Mouse (Mus musculus) right cerebral cortex, postnatal 4 days (tissue): ENCODE measurements around the gene Cbs.
A peak's percentile ranks its signal among the peaks of the same experiment; 100 is the strongest.
"Not testable (repeated sequence)": the region's sequence is repeated elsewhere in the genome, so short reads cannot be mapped to it uniquely, and the experiment has no call there.

Experiments used
- DNase-seq: peaks from one replicate; pipeline ENCODE4 v3.0.0-alpha.2; 2022

Gene Cbs

DNA sequence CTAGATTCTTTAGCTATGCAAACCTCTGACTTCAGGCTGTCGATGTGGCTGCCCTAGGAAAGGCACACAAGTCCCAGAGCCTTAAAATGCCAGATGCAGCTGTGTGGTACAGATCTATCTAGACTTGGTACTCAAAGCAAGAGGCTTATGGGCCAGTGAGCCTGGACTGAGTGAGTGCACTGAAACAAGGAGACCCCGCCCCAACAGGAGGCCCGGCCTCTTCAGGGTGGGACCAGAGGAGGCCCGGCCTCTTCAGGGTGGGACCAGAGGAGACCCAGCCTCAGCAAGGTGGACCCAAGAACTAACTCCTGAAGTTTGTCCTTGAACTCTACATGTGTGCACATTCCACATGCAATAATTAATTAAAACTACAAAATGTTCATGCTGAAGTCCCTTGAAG lies 5.9 kb upstream of the Cbs start:
- no peak for DNase-seq

DNA sequence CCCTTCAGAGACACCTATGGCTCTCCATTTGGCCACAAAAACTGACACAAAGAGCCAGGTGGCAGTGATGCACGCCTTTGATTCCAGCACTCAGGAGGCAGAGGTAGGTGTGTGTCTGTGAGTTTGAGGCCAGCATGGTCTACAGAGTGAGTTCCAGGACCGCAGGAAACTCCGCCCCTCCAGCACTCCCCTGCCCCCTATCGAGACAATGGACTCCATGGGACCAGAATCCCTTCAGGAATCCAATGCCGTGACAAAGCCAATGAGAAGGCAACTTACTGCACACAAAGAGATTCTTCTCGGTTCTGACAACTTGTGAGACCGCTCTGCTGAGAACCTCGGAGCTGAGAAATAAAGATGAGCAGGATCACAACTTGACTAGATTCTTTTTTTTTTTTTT lies 5.3 kb upstream of the Cbs start:
- DNase-seq = no peak

DNA sequence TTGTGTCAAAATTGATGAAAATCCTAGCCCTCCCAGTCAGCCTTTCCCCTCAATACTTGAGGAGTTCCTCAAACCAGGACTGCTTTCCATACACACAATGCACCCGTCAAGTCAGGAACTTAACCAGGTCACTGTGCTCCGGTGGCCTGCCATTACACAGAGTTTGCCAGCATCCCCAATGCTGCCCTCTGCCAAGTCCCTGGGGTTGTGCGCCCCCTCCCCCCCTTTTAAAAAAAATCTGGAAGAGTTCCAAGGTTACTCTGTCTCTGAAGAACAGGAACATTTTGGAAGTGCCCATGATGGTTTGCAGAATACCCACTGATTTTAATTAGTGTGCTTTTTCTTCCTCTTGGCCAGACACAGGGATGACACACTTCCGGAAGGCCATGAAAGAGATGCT lies 2.6 kb upstream of the Cbs start:
- no peak for DNase-seq

DNA sequence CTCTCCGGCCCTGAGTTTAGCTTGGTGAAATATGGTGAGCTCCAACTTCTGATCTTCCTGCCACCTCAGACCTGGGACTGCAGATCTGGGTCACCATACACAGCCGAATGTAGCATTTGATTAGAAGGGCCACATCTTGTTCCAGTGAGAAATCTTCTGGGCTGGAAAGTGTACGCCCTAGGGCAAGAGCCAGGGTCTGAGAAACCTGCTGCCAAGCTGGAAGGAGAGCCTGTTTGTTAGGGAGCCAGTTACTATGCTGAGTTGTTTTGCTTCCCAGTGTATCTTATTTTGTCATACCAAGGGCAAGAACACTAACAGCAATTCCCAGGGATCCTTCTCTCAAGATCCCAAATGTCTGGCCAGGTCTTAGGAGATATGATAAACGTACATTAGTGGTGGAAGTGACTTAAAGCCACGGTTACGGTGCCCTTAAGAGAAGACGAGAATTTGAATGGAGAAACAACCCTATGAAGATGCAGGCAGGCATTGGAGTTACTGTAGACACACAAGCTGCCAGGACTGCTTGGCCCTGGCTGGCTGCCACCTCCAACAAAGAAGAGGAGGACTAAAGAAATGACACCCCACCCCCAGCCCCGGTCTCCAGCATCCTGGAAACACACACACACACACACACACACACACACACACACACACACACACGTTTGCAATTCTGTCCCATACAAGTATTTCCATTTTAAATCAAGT lies 980 bp upstream of the Cbs start:
- peak; percentile 78 for DNase-seq

DNA sequence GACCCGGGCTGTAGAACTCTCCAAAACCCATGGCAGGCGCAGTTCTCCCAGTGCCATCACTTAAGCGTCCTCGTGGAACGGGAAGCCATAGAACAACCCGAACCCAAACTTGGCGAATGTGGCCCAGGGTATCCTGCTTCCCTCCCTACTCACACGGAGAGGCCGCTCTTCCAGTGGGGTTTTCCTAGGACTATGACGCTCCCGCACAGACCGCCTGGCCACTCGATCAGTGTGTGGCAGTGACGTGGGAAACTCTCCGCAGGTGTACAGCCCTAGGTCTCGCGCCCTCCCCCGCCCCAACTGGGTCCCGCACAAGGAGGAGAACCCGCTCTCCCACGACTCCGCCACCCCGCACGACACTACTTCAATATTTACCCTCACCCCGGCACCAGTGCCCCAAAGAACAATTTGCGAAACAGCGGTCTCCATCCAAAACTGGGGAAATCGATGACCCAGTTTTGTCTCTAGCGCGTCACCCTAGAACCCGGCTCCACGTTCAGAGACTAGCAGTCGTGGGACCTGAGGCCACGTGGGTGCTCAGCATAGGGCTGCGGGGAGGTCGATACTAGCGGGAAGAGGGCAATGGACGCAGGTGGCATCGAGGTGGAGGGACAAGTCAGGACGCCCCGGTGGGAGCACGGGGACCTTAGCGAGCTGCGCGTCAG lies 629 bp downstream of the Cbs start:
- DNase-seq = no peak

DNA sequence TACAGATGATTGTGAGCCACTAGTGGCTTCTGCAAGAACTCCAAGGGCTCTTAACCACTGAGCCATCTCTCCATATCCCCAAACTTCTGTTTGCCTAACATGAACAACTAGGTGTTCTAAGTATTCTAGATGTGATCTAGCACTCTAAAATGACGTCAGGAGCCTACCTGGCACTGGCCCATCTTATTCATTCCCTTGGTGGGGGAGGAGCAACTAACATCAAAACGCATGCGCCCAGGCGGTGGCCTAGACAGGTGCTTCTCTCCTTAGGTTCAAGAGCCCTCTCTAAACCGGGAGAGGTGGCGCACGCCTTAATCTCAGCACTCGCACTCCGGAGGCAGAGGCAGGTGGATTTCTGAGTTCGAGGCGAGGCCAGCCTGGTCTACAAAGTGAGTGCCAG lies 1.3 kb downstream of the Cbs start:
- DNase-seq = no peak

DNA sequence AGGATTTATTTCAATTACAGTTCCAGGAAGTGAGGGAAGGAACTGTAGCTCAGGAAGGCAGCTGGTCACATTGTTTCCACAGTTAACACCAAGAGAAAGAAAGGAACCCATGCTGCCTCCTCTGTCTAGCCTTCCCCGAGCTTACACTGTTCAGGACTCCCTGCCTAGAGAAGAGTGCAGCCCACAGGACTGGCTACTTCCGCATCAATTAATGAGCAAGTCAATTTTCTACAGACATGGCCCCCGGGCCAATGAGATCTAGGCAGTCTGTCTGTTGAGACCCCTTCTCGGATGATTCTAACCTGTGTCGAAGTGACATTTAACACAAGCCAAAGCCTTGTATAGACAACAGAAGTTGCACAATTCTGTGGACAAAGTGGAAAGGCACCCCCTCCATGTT lies 2.1 kb downstream of the Cbs start:
- DNase-seq = no peak

DNA sequence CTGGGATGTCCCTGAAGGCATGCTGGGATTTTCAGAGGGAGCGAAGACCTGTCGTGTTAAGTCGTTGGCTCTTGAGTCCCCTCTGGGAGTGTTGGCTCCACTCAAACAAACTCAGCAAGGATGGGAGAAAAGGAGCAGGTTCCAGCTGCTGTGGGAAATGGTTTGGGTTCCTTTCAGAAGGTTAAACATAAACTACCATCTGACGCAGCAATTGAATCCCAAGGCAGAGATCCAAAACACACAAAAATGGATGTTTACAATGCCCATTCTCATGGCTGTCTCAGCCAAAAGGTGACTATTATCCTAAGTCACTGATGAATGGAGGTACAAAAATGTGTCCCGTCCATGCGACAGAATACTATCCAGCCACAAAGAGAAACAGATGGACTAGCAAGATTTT lies 4.0 kb downstream of the Cbs start:
- no peak for DNase-seq

DNA sequence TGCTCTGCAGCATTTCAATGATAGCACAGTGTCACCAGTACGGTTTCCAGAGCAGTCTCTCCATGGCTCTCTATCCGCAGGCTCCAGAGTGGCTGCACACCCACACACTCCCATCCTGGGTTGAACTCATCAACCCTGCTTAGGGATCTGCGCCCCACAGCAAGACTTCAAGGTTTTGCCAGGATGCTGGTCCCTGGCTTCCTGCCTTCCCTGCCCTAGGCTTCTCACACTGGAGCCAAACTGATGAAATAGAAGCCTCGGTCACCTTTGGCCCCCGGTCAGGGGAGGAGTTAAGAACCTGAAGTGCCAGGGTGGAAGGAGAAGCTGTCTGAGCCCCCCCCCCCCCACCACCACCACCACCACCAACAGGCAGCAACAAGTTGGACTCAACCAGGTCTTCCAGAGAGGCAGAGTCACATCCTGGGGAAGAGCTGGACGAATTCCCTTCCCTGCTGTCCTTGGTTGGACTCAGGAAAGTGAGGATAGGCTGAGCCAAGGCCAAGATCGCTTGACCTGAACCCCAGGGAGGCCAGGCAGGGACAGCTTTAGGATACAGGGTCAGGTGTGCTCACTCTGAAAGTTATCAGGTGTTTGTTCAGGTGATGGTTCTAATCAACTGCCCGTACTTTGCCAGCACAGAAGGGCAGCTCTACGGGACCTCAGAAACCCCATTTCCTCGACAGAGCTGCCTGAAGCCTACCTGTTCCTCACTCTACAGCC lies 5.8 kb downstream of the Cbs start:
- no peak for DNase-seq

DNA sequence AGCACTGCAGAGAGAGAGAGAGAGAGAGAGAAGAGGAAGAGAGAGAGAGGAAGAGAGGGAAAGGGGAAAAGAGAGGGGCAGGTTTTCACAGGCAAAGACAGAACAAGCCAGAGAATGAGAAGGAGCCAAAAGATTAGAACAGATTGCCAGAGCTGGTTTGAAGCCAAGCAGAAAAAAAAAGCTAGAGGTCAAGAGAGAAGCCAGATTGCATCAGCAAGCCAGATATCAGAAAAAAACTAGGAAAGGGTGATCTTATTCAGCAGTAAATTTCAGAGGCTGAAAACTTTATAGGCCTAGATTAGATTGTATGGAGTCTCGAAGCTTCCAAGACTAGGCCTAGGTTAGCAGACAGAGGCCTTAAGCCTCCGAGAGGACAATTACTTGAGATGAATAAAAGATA lies 9.1 kb downstream of the Cbs start:
- no peak for DNase-seq

DNA sequence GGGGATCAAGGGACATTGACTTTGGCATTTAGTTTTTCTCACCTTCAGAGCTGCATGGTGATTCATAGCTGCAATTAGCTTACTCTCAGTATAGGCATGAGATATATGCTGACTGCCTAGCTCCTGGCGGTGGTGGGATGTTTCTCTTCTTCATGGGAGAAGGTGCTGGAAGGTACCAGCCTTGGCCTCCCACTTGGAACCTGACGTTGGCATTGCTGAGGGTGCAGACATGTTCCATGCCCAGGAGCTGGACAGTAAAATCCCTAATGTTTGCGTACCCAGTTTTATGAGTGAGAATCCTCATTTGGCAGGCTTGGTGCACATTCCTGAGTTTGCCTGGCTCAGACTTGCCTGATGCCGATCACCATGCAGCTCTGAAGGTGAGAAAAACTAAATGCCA lies 13.9 kb downstream of the Cbs start:
- no peak for DNase-seq

DNA sequence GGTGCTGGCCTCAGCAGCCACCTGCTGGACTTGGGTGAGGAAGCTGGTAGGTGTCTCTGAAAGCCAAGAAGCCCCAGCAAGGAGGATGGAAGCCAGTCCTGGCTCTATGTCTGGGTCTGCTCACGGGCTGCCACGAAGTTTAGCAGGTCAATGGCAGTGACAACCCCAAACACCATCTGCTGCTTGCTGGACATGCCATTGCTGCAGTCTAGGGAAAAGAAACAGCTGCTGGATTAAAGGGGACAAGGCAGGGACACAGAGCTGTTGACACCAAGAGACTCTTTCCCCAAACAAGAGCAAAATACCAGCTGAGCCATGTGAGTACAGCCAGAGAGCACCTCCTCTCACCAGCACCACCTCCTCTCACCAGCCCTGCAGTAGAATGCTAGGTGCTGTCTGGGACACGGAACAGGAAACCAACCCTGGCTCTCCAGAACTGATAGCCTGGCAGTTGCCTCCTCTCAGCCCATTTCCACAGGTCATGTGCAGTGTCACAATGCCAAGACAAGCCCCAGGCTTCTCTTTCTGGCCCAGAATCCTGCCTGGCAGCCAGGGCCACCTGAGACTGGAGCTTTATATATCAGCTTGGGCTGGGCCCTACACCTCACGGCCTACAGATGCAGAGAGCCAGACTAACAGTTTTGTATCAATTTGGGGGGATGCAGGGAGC lies 23.8 kb downstream of the Cbs start:
- no peak for DNase-seq

DNA sequence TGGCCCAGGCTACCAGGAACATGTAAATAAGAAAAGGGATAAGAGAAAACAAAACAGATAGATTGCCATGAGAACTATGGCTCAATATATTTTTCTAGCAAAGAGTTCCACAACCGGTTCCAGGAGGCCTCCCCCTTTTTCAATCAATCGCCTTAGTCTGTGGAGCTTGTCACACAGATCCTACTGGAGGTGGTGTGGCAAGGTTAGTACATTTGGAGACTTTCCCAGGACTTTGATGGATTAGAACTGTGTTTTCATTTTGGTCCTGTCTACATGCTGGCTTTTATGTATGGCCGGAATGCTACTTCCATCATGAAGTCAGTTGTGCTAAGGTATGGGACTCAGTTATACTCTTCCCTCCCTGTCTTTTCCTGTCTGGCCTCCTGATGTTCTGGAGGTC lies 27.1 kb downstream of the Cbs start:
- no peak for DNase-seq

DNA sequence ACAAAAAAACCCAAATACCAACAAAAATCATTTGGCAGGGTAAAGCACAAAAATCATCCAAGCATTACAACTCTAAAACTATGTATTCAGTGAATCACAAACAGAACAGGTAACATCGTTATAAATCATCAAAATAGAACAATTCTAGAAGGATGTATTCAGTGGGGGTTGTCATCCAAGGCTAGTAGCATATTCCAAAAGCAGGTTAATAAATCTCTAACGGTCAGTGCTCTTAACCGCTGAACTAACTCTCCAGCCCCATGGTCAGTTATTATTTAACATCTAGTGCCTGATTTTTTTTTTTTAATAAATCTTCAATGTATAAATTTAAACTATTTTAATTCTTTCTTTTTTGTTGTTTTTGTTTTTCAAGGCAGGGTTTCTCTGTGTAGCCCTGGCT lies 27.9 kb downstream of the Cbs start:
- DNase-seq = not testable (repeated sequence)

DNA sequence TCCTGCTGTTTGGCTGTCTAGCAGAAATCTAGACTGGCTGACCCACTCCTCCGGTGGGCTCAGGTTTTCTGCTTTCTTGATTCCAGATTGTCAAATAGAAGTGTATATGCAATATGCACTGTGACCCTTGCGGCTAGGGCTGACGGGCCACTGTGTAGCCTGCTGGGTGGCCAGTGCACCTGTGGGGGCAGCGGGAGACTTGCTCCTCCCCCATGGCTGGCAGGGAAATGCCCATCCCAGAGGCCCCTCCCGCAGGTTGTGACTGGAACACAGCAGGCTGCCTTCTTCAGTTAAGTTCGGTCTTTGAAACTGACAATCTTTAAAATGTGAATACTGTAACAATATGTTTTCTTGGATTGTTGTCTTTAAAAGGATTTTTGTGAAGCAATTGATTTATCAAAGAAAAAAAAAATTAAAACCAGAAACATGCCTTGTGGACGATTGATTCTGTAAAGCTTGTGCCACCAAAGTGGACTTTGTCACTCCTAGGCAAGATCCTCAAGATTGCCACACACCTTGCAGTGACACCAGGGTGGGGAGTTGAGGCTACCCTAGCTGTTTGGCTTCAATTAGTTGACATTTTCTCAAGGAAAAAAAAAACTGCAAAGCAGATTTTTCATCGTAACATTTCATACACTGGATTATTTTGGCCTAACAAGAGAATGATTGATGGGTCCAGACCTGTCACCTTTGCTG lies 29.6 kb downstream of the Cbs start:
- DNase-seq = no peak

DNA sequence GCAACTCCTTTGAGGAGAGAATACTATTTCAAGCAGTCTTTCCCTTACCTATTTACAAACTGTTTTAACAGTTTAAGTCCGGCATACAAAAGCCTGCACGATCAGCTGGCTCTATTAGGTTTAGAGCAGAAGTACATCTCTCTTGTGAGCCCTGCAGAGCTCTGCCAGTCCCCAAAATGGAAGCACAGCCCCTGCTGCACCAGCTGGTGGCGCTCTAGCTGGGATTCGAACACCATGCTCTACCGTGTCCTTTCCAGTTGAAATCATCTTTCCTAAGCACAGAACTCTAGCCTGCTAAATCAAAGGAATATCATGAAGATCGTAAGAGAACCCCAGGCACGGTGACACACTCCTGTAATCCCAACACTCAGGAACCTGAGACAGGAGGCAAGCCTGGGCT lies 30.6 kb downstream of the Cbs start:
- peak; percentile 32 for DNase-seq

DNA sequence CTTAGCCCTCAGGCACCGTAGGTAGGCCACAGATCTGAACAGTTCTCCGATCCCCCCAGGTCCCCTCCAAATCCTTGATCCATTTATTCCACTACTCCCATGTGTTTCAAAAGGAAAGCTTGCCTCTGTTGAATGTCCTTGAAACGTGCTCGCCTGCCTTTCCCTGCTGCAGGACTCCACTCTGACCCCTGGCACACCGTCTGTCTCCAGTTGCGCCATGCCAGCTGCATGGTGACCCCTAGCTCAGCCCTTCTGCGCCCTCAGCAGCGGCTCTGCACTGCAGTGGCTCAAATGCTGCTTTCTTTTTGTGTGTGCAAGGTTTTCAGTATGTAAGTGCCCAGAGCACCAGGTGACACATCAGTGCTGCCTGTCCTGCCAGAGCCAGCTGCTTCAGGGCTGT lies 38.4 kb downstream of the Cbs start:
- DNase-seq = no peak

DNA sequence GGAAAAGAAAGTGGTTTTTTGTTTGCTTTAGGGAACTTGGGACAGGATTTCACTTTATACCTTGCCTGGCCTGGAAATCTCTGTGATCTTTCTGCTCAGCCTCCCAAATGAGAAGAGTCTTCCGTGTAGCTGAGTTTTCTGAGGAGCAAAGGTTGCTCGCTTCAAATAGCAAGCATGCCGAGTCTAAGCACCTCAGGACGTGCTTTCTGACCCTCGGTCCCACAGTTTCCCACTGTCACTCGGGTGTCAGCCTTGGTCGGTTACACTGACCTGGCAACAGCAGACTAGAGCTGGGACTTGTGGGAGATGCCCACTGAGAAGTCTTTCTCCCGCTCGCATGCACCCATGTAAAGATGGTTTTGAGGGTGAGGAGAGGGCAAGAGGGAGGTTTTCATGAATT lies 39.1 kb downstream of the Cbs start:
- no peak for DNase-seq

DNA sequence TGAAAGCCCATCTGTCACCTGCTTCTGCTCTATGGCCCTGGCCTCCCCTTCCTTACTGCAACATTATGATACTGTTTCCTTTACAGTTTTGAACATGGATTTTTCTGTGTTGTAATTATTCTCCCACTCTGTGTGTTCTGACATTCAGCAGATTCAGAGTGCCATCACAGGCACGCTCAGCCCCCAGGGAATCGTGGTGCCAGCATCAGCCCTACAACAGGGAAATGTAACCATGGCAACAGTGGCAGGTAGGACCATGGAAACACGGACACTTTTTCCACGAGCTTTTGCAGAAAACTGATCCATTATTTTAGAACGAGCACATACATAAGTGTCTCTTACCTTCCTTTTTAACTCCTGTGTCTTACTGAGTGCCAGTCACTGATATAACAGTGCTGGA lies 42.0 kb downstream of the Cbs start:
- no peak for DNase-seq

DNA sequence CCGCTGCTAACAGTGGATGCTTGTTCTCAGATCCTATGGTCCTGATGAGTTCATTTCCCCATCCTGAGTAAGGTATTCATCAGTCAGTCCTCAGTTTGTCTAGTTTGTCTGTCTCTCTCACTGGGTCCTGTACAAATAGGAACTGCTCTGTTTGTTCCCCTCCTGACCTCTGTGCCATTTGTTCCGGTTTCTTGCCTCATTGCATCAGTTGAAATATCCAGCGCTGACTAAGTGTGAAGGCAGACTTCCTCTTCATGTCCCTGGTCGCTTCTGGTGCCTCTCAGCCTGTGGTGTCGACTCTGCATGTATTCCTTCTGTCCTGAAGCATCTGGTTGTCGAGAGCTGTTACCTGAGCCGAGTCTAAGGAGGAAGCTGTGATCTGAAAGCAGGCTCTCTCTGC lies 42.4 kb downstream of the Cbs start:
- DNase-seq = no peak

DNA sequence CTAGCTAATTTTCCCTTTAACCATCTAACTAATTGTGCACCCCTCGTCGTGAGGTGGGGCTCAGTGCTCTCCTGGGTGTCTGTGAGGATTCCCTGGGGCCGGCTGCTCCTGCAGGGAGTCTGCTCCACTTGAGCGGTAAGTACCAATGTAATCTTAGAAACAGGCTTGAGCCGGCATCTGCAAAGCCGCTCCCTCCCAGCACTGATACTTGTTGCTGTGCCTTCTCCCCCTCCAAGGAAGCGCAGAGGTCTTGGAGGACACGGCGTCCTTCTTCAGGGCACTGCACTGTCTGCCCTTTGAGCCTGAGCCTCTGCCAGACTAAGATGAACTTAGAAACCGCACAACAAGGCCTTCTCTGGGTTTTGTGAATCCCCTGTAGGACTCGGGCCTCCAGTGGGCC lies 46.2 kb downstream of the Cbs start:
- no peak for DNase-seq

DNA sequence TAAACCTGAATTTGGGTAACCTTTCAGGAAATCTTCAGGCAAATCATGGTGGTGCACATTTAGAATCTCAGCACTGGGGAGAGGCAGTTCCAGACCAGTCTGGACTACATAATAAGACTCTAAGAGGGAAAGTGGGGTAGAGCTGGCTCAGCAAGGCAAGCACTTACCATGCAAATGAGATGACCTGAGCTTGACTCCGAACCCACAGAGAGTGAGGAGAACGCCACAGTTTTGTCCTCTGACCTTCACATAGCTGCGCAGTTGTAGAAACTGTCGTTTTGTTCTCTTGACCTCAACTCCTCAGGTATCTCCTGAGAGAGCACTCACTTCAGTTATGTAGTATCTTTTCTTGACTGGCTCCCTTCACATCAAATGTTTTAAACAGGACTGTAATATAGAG lies 48.3 kb downstream of the Cbs start:
- no peak for DNase-seq

DNA sequence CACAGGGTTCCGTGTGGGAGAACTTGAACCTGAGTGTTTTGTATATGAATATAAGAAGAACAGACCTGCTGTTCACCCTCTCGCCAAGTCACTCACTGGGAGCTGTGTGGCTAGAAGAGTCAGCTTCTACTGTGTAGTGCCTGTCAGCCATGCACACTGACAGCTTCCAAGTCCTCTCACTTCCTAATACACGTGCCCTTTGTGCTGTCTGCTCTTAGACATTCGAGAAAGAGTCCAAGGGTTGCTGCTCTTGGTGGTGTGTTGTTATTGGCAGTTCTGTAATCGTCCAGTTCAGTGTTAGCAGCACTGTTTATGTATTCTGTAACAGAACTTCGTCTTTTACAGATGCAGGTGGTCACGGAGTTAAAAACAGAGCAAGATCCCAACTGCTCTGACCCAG lies 48.9 kb downstream of the Cbs start:
- no peak for DNase-seq
